Mouse (Mus musculus) spleen, adult 12 weeks (tissue): ENCODE results near the gene Smoc1.

ENCODE experiments used
- DNase-seq: peaks from one replicate; pipeline ENCODE4 v3.0.0; 2022; ENCODE audit warnings: low spot score

The Smoc1 gene

DNA sequence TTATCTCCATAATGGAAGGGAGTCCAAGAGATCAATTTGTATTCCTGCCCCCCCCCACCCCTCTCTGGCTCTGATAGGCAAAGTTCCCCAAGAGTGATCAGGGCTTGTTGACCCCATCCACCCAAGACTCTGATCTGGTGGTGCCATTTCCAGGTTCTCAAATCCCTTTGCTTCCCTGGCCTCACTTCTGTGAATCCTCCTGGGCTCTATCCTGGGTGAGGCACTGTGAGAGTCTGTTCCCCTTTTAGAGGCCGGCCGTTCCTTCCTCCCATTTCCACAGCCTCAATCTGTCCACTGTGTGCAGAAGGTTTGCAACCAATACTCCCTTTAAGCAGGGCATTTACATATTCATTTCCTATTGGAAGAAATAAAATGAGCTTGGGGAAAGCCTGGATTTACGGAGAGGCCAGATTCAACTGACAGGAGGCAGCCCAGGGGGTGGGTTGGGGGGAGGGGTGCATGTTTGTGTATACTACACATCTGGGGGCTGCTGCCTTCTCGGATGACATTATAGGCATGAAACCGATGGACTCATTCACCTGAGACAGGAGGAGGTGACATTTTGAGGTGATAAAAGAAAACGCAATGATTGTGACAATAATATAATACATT, 199.5 kb downstream of the Smoc1 start:
- DNase-seq = no peak

DNA sequence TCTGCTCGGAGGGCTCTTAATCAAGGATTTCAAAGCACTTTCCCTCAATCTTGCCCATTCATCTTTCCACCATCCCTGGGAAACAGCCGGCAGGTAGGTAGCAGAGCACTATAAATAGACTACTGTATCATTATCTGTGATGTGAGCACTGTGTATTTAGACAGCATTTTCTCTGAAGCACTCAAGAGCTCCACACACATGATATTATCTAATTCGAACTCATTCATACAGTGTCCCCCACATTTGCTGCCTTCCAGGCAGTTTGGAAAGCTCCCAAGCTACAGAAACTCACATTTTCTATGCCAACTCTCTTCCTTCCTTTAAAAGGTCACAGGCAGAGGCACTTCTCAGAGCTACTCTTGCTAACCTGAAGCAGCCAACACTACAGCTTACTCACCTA, 200.0 kb downstream of the Smoc1 start:
- no peak for DNase-seq

- no peak for DNase-seq
Measured at GRCm38 (mm10) chr12:81227767-81228460, 201.3 kb downstream of the Smoc1 start.

DNA sequence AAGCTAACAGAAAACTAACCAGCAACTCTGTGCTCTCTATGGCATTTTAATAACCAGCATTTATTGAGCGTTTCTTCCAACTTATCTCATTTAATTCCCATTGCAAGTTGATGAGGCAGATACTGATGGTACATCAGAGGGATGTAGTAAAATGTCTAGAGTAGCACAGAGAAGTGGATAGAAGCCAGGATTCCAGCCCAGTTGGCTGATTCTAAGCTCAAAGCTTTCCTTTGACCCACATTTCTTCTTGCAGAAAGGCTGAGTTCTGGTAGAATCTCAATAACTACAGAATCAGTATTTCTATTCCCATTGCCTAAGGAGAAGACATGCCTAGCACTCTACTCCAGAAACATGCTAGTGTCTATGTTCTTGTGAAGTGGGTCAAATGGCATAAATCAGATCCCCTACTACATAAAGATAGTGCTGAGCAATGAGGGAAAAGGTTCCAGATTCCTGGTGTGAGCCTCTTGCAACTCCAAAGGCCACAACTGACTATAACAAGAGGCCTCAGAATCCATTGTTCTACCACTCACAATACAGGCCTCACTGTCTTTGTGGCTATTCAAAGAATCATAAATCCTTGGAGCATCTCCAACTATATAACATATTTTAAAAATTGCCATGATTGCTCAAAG, 207.3 kb downstream of the Smoc1 start:
- no peak for DNase-seq

GRCm38 (mm10) chr12:81235456-81236330, 209.1 kb downstream of the Smoc1 start:
- no peak for DNase-seq
